1 mouse cellular context compared by ENCODE assay signal in the genomic region with DNA sequence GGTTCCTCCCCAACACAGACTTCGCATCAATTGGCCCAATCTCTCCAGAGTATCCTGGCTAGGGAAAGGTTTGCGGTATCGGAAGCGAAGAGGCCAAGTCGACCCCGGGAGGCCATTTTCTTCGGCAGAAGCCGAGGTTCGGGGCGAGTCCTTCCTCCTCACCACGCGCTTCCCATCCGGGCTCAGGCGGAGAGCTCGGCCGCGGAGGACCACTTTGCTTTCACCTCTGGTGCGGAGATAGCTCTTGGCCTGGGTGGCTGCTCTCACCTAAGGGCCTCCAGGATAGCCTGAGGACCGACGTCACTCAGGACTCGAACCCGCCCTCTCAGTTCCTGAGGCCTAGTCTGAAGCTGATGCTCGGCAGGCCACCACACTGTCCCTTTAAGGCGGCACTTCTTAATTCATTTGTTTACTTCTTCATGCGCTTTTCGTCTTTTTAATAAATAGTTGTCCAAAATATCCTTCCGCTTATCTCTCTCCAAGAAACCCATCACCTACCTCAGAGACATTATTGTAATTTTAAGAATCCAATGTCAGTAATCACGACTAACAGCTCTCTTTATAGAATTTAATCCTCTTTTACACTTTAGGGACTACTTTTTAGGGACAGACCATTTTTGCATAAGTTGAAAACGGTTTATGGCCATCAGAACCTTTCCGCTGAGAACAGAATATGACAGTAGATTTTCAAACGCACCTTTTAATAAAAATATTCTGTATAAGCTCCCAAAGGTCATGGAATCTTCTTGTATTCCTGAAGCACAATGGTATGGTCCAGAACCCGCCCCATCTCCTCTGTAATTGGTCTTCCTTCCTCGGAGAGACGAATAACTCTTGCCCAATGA.
A peak's percentile ranks its signal among the peaks of the same experiment; 100 is the strongest.
TF ChIP-seq lines count a peak whose summit lies in the region.

No protein-coding gene starts in this region.

TF ChIP-seq in CH12.LX, 34 proteins besides CTCF, POLR2A, EP300 and RAD21:
- TF ChIP-seq HCFC1 (IDR thresholded peaks at IDR 0.05; ENCODE audit: low read depth, low read length) (peak; percentile 65), SMC3 (IDR thresholded peaks at IDR 0.05; ENCODE audit: low read depth, low read length) (no peak), CHD1 (IDR thresholded peaks at IDR 0.05; ENCODE audit: low read depth, low read length) (peak; percentile 100), ZNF384 (IDR thresholded peaks at IDR 0.05; ENCODE audit: low read depth, low read length) (peak; percentile 72), JUN (IDR thresholded peaks at IDR 0.05; ENCODE audit: insufficient read depth, low read depth, low read length) (no peak; the same call in 1 of the 2 replicates), ZC3H11A (IDR thresholded peaks at IDR 0.05; ENCODE audit: low read depth, low read length) (no peak), TBP (conservative IDR thresholded peaks at IDR 0.05; ENCODE audit: low read depth, low read length) (peak; percentile 96), MYC (IDR thresholded peaks at IDR 0.05; ENCODE audit: low read depth, low read length) (peak; percentile 84), KAT2A (IDR thresholded peaks at IDR 0.05; ENCODE audit: insufficient replicate concordance, low read length) (peak; percentile 97), NRF1 (IDR thresholded peaks at IDR 0.05; ENCODE audit: low read depth, low read length) (peak; percentile 58), RCOR1 (conservative IDR thresholded peaks at IDR 0.05; ENCODE audit: low read depth, low read length) (peak; percentile 86; the same call in 1 of the 2 replicates), MXI1 (IDR thresholded peaks at IDR 0.05; ENCODE audit: low read depth, low read length) (peak; percentile 85), GABPA (IDR thresholded peaks at IDR 0.05; ENCODE audit: insufficient replicate concordance, low read depth, low read length) (no peak; the same call in 1 of the 2 replicates), MEF2A (IDR thresholded peaks at IDR 0.05; ENCODE audit: borderline replicate concordance, low read depth, low read length) (peak; percentile 81; the same call in 1 of the 2 replicates), E2F4 (IDR thresholded peaks at IDR 0.05; ENCODE audit: insufficient replicate concordance, low read depth, low read length) (peak; percentile 82; the same call in 1 of the 2 replicates), SIN3A (IDR thresholded peaks at IDR 0.05; ENCODE audit: low read length) (peak; percentile 96), ETS1 (conservative IDR thresholded peaks at IDR 0.05; ENCODE audit: low read depth, low read length) (peak; percentile 62), POLR2AphosphoS2 (IDR thresholded peaks at IDR 0.05; ENCODE audit: low read depth, low read length) (peak; percentile 77; the same call in 1 of the 2 replicates), MAX (IDR thresholded peaks at IDR 0.05; ENCODE audit: low read length) (peak; percentile 92), MAFK (IDR thresholded peaks at IDR 0.05; ENCODE audit: insufficient replicate concordance, low read length) (no peak), NELFE (IDR thresholded peaks at IDR 0.05; ENCODE audit: low read depth, low read length) (peak; percentile 96), UBTF (IDR thresholded peaks at IDR 0.05; ENCODE audit: low read depth, low read length) (peak; percentile 95), MAZ (IDR thresholded peaks at IDR 0.05; ENCODE audit: low read depth, low read length) (peak; percentile 73; the same call in 1 of the 2 replicates), ZMIZ1 (IDR thresholded peaks at IDR 0.05; ENCODE audit: low read depth, low read length) (peak; percentile 98), IRF4 (IDR thresholded peaks at IDR 0.05; ENCODE audit: low read depth, low read length) (peak; percentile 77), ZKSCAN1 (IDR thresholded peaks at IDR 0.05; ENCODE audit: borderline replicate concordance, low read depth, low read length) (peak; percentile 23; the same call in 1 of the 2 replicates), BHLHE40 (IDR thresholded peaks at IDR 0.05; ENCODE audit: low read depth, low read length) (peak; percentile 69), JUND (conservative IDR thresholded peaks at IDR 0.05; ENCODE audit: low read depth, low read length) (peak; percentile 64; the same call in 1 of the 2 replicates), ELF1 (IDR thresholded peaks at IDR 0.05; ENCODE audit: low read depth, low read length) (peak; percentile 72), CHD2 (IDR thresholded peaks at IDR 0.05; ENCODE audit: low read length) (peak; percentile 53), USF2 (conservative IDR thresholded peaks at IDR 0.05; ENCODE audit: low read depth, low read length) (no peak; the same call in 1 of the 2 replicates), USF1 (IDR thresholded peaks at IDR 0.05; ENCODE audit: low read depth, low read length) (no peak), TCF12 (IDR thresholded peaks at IDR 0.05; ENCODE audit: low read depth, low read length) (peak; percentile 93), PAX5 (IDR thresholded peaks at IDR 0.05; ENCODE audit: low read length) (no peak)
TF ChIP-seq in CH12.LX: peak in this region for 26.
